Mouse (Mus musculus): ENCODE measurements at regions not wholly inside any gene's neighbourhood (a gene's known extent, or its start where the extent isn't known, plus 50 kb on each side); places are given as distances from the start of the nearest gene placed in this dataset.

GRCm38 (mm10) chr7:51227136-51227535 is 283.7 kb upstream of the Ano5 start:
- Histone ChIP-seq H3K27ac (ENCODE audit: insufficient read depth, low read length) (no peak overlapping the region), H3K27me3 (ENCODE audit: control insufficient read depth, insufficient read depth, low read length, poor library complexity, severe bottlenecking) (no peaks in the 10 kb centered on the region), H3K4me3 (ENCODE audit: low read depth, low read length) (no peak overlapping the region), H3K4me1 (ENCODE audit: control insufficient read depth, insufficient read depth, low read length) (no peaks in the 10 kb centered on the region), H3K9ac (ENCODE audit: low read depth, poor library complexity, severe bottlenecking) (no peak overlapping the region), H3K9me3 (replicated peaks; ENCODE audit: control insufficient read depth, insufficient read depth, low read length, poor library complexity, severe bottlenecking) (no peaks in the 10 kb centered on the region), H3K36me3 (ENCODE audit: control insufficient read depth, insufficient read depth, low read length, poor library complexity, severe bottlenecking) (no peaks in the 10 kb centered on the region)
- no peak for TF ChIP-seq EP300 (IDR thresholded peaks at IDR 0.05; ENCODE audit: insufficient read depth, low read depth, low read length)
- no peak for TF ChIP-seq POLR2A (IDR thresholded peaks at IDR 0.05; ENCODE audit: insufficient read depth, low read length)
- TF ChIP-seq CTCF (IDR thresholded peaks at IDR 0.05; ENCODE audit: low read depth, low read length), result no peak

- no peaks in the 10 kb centered on the region for H3K36me3 ChIP-seq (ENCODE audit: control insufficient read depth, insufficient read depth, low read length, poor library complexity, severe bottlenecking)
- no peaks in the 10 kb centered on the region; the same call in 1 of the 2 replicates for H3K9me3 ChIP-seq (replicated peaks; ENCODE audit: control insufficient read depth, insufficient read depth, low read length, poor library complexity, severe bottlenecking)
- no peaks in the 10 kb centered on the region for H3K27me3 ChIP-seq (ENCODE audit: control insufficient read depth, insufficient read depth, low read length, poor library complexity, severe bottlenecking)
- no peak overlapping the region for H3K27ac ChIP-seq (ENCODE audit: insufficient read depth, low read length)
- no peak for TF ChIP-seq CTCF (IDR thresholded peaks at IDR 0.05; ENCODE audit: low read depth, low read length)
- TF ChIP-seq POLR2A (IDR thresholded peaks at IDR 0.05; ENCODE audit: insufficient read depth, low read length), result no peak
- no peak for TF ChIP-seq EP300 (IDR thresholded peaks at IDR 0.05; ENCODE audit: insufficient read depth, low read depth, low read length)
- H3K4me3 ChIP-seq (ENCODE audit: low read depth, low read length), result no peak overlapping the region
- no peaks in the 10 kb centered on the region for H3K4me1 ChIP-seq (ENCODE audit: control insufficient read depth, insufficient read depth, low read length)
- no peak overlapping the region for H3K9ac ChIP-seq (ENCODE audit: low read depth, poor library complexity, severe bottlenecking)
Measured at GRCm38 (mm10) chr7:51234616-51235015, 276.2 kb upstream of the Ano5 start.

DNA sequence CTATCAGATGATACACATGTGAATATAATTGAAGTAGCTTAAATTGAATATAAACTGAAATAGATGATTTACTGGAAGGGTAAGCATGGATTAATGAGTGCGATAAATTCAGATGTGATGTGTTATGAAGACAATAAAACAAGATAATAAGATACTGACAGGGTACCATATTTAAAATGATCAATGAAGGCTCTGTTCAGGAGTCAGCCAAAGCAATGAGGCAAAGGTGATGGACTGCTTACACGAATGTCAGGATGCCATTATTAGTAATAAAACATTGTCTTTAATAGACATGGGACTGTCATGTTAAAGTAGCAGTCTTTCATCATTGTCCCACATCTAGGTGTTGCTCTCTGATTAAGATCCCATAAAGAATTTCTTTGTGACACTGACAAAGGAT is 263.1 kb upstream of the Ano5 start:
- no peak overlapping the region for H3K4me3 ChIP-seq (ENCODE audit: low read depth, low read length)
- H3K4me1 ChIP-seq (ENCODE audit: control insufficient read depth, insufficient read depth, low read length), result no peaks in the 10 kb centered on the region
- H3K9ac ChIP-seq (ENCODE audit: low read depth, poor library complexity, severe bottlenecking), result no peak overlapping the region
- no peaks in the 10 kb centered on the region for H3K36me3 ChIP-seq (ENCODE audit: control insufficient read depth, insufficient read depth, low read length, poor library complexity, severe bottlenecking)
- H3K27ac ChIP-seq (ENCODE audit: insufficient read depth, low read length), result no peak overlapping the region
- H3K9me3 ChIP-seq (replicated peaks; ENCODE audit: control insufficient read depth, insufficient read depth, low read length, poor library complexity, severe bottlenecking), result no peaks in the 10 kb centered on the region
- no peaks in the 10 kb centered on the region for H3K27me3 ChIP-seq (ENCODE audit: control insufficient read depth, insufficient read depth, low read length, poor library complexity, severe bottlenecking)
- no peak for TF ChIP-seq EP300 (IDR thresholded peaks at IDR 0.05; ENCODE audit: insufficient read depth, low read depth, low read length)
- TF ChIP-seq POLR2A (IDR thresholded peaks at IDR 0.05; ENCODE audit: insufficient read depth, low read length), result no peak
- TF ChIP-seq CTCF (IDR thresholded peaks at IDR 0.05; ENCODE audit: low read depth, low read length), result no peak

DNA sequence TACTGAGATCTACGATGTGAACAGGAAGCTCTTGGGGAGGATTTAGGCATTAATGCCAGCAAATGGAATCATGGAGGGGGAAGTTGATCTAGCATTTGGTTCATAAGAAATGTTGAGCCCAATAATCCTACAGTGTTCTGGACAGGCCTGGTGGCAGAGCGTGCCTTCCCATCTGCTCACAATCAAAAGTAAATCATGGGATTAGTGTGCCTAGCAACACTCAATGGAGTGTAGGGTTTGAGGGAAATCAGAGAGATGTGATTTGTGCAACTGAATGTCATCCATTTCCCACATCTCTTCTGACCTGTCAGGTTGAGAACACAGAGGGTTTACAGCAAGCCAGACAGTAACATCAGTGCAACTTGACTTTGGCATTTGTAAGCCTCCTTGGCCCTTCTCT is 256.4 kb upstream of the Ano5 start:
- no peak for TF ChIP-seq EP300 (IDR thresholded peaks at IDR 0.05; ENCODE audit: insufficient read depth, low read depth, low read length)
- TF ChIP-seq POLR2A (IDR thresholded peaks at IDR 0.05; ENCODE audit: insufficient read depth, low read length), result no peak
- Histone ChIP-seq H3K9me3 (replicated peaks; ENCODE audit: control insufficient read depth, insufficient read depth, low read length, poor library complexity, severe bottlenecking) (no peaks in the 10 kb centered on the region), H3K36me3 (ENCODE audit: control insufficient read depth, insufficient read depth, low read length, poor library complexity, severe bottlenecking) (no peaks in the 10 kb centered on the region), H3K4me1 (ENCODE audit: control insufficient read depth, insufficient read depth, low read length) (no peaks in the 10 kb centered on the region), H3K27ac (ENCODE audit: insufficient read depth, low read length) (no peak overlapping the region), H3K4me3 (ENCODE audit: low read depth, low read length) (no peak overlapping the region), H3K27me3 (ENCODE audit: control insufficient read depth, insufficient read depth, low read length, poor library complexity, severe bottlenecking) (no peaks in the 10 kb centered on the region), H3K9ac (ENCODE audit: low read depth, poor library complexity, severe bottlenecking) (no peak overlapping the region)

DNA sequence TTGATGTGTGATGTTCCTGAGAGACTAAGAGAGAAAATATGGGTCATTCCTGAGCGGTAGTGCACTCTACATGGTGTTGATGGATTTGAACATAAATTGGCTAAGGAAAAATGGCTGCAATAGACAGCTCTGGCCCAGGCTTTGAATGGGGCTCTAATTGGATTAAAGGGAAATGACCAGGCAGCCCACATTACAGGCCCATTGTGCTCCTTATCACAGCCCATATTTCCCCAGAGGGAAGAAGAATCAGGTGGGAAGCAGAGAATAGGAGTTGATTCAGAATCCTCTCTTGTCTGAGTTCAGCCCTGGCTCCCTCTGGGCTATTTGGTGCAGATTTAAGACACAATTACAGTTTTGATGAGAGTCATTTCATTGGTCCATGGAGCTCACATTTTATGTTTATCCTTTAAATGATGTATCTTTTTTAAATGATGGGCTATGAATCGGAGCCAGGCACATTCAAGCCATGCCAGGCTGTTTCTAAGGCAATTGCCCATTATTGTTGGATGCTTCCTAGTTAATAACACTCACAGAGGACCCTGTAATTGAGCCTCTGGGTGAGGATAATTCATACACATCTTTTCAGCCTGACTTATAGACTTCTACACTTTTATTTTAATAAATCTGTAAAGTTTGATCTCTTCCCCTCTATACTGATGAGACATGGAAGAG is 251.5 kb upstream of the Ano5 start:
- TF ChIP-seq CTCF (IDR thresholded peaks at IDR 0.05; ENCODE audit: low read depth, low read length) (no peak), EP300 (IDR thresholded peaks at IDR 0.05; ENCODE audit: insufficient read depth, low read depth, low read length) (no peak), POLR2A (IDR thresholded peaks at IDR 0.05; ENCODE audit: insufficient read depth, low read length) (no peak)
- H3K27me3 ChIP-seq (ENCODE audit: control insufficient read depth, insufficient read depth, low read length, poor library complexity, severe bottlenecking), result no peaks in the 10 kb centered on the region
- H3K9me3 ChIP-seq (replicated peaks; ENCODE audit: control insufficient read depth, insufficient read depth, low read length, poor library complexity, severe bottlenecking), result no peaks in the 10 kb centered on the region
- H3K4me1 ChIP-seq (ENCODE audit: control insufficient read depth, insufficient read depth, low read length), result no peaks in the 10 kb centered on the region
- no peak overlapping the region for H3K4me3 ChIP-seq (ENCODE audit: low read depth, low read length)
- H3K27ac ChIP-seq (ENCODE audit: insufficient read depth, low read length), result no peak overlapping the region
- H3K36me3 ChIP-seq (ENCODE audit: control insufficient read depth, insufficient read depth, low read length, poor library complexity, severe bottlenecking), result no peaks in the 10 kb centered on the region
- no peak overlapping the region for H3K9ac ChIP-seq (ENCODE audit: low read depth, poor library complexity, severe bottlenecking)

GRCm38 (mm10) chr7:51264166-51264565 is 246.7 kb upstream of the Ano5 start:
- no peak overlapping the region for H3K9ac ChIP-seq (ENCODE audit: low read depth, poor library complexity, severe bottlenecking)
- no peaks in the 10 kb centered on the region for H3K27me3 ChIP-seq (ENCODE audit: control insufficient read depth, insufficient read depth, low read length, poor library complexity, severe bottlenecking)
- TF ChIP-seq POLR2A (IDR thresholded peaks at IDR 0.05; ENCODE audit: insufficient read depth, low read length) (no peak), EP300 (IDR thresholded peaks at IDR 0.05; ENCODE audit: insufficient read depth, low read depth, low read length) (no peak), CTCF (IDR thresholded peaks at IDR 0.05; ENCODE audit: low read depth, low read length) (no peak)
- H3K9me3 ChIP-seq (replicated peaks; ENCODE audit: control insufficient read depth, insufficient read depth, low read length, poor library complexity, severe bottlenecking), result no peaks in the 10 kb centered on the region
- H3K4me3 ChIP-seq (ENCODE audit: low read depth, low read length), result no peak overlapping the region
- H3K4me1 ChIP-seq (ENCODE audit: control insufficient read depth, insufficient read depth, low read length), result no peaks in the 10 kb centered on the region
- H3K27ac ChIP-seq (ENCODE audit: insufficient read depth, low read length), result no peak overlapping the region
- no peaks in the 10 kb centered on the region for H3K36me3 ChIP-seq (ENCODE audit: control insufficient read depth, insufficient read depth, low read length, poor library complexity, severe bottlenecking)
